Mouse (Mus musculus) gastrocnemius, adult 18-20 months (tissue): ENCODE measurements around the gene Tlx1. TPM values are rescaled to one million over a fixed set of nuclear protein-coding genes. Genes with fewer than 3 reads are reported as not detected.
A peak's percentile ranks its signal among the peaks of the same experiment; 100 is the strongest.

Source experiments
- DNase-seq: peaks from one replicate; pipeline ENCODE4 v3.0.0; 2021; ENCODE audit warnings: low spot score
- total RNA-seq, 2 experiments: library from RNA; stranded (reverse); gene quantifications; 2 replicates each; pipeline ENCODE4 v1.2.3; 2021

Gene Tlx1
- total RNA-seq, 2 experiments from 2014 or later, result not detected

GRCm38 (mm10) chr19:45158201-45158600 lies 7.7 kb downstream of the Tlx1 start:
- no peak for DNase-seq

GRCm38 (mm10) chr19:45158896-45159295 lies 8.4 kb downstream of the Tlx1 start:
- DNase-seq, result no peak

GRCm38 (mm10) chr19:45159491-45159890 lies 9.0 kb downstream of the Tlx1 start:
- DNase-seq, result no peak

GRCm38 (mm10) chr19:45159991-45160390 lies 9.5 kb downstream of the Tlx1 start:
- no peak for DNase-seq

- DNase-seq, result no peak
These were observed 10.0 kb downstream of the Tlx1 start for GRCm38 (mm10) chr19:45160523-45160922.

- peak; percentile 70 for DNase-seq
These were observed 10.6 kb downstream of the Tlx1 start for GRCm38 (mm10) chr19:45161093-45161492.

- no peak for DNase-seq
These were observed 11.7 kb downstream of the Tlx1 start for GRCm38 (mm10) chr19:45162181-45162580.

GRCm38 (mm10) chr19:45162871-45163270 lies 12.4 kb downstream of the Tlx1 start:
- no peak for DNase-seq

- no peak for DNase-seq
These were observed 20.0 kb downstream of the Tlx1 start for GRCm38 (mm10) chr19:45170451-45170850.

- DNase-seq, result no peak
These were observed 24.3 kb downstream of the Tlx1 start for GRCm38 (mm10) chr19:45174803-45175202.

- DNase-seq, result peak; percentile 47
These were observed 25.8 kb downstream of the Tlx1 start for GRCm38 (mm10) chr19:45176269-45176668.

- peak; percentile 70 for DNase-seq
These were observed 26.7 kb downstream of the Tlx1 start for GRCm38 (mm10) chr19:45177004-45177737.

GRCm38 (mm10) chr19:45179451-45179850 lies 29.0 kb downstream of the Tlx1 start:
- DNase-seq, result no peak

- no peak for DNase-seq
These were observed 30.0 kb downstream of the Tlx1 start for GRCm38 (mm10) chr19:45180447-45180846.

- no peak for DNase-seq
These were observed 44.2 kb downstream of the Tlx1 start for GRCm38 (mm10) chr19:45194651-45195050.

- DNase-seq, result no peak
These were observed 46.5 kb downstream of the Tlx1 start for GRCm38 (mm10) chr19:45196967-45197366.

- no peak for DNase-seq
These were observed 55.0 kb downstream of the Tlx1 start for GRCm38 (mm10) chr19:45205311-45206105.

Other genes starting within 250 kb of the Tlx1 start
- gene Slf2, start 219.5 kb upstream of the Tlx1 start, total RNA-seq, result 10 to 100 TPM; 10.5 to 11.5 TPM
- gene Sema4g, start 161.6 kb upstream of the Tlx1 start, total RNA-seq, result under 1 TPM; 0.16 to 0.19 TPM
- gene Twnk, start 145.0 kb upstream of the Tlx1 start, total RNA-seq, result 10 to 100 TPM; 17.8 to 20.8 TPM
- 10 to 100 TPM; 34.2 to 35.3 TPM for gene Mrpl43, start 144.2 kb upstream of the Tlx1 start, total RNA-seq
- gene Lzts2, start 136.3 kb upstream of the Tlx1 start, total RNA-seq, result 10 to 100 TPM; 17.5 to 25.8 TPM
- 1 to 10 TPM; 4.7 to 5.4 TPM for gene Pdzd7, start 105.0 kb upstream of the Tlx1 start, total RNA-seq
- 10 to 100 TPM; 23.2 to 24.9 TPM for gene Sfxn3, start 103.2 kb upstream of the Tlx1 start, total RNA-seq
- 10 to 100 TPM in 1 of 2 experiments, 1 to 10 TPM in 1; 6.3 to 11.2 TPM for gene Kazald1, start 75.4 kb upstream of the Tlx1 start, total RNA-seq
- 10 to 100 TPM; 62.4 to 63.1 TPM for gene Lbx1, start 85.1 kb downstream of the Tlx1 start, total RNA-seq
- 10 to 100 TPM; 23.8 to 28.3 TPM for gene Btrc, start 213.1 kb downstream of the Tlx1 start, total RNA-seq